Mouse (Mus musculus): Measurements from ENCODE around the gene Bspry. TPM values are rescaled to one million over a fixed set of nuclear protein-coding genes. Genes with fewer than 3 reads are reported as not detected.

Bspry gene
- 1.1 TPM for polyA plus RNA-seq (2012; fragmentation: generic; extraction: Trizol)

DNA sequence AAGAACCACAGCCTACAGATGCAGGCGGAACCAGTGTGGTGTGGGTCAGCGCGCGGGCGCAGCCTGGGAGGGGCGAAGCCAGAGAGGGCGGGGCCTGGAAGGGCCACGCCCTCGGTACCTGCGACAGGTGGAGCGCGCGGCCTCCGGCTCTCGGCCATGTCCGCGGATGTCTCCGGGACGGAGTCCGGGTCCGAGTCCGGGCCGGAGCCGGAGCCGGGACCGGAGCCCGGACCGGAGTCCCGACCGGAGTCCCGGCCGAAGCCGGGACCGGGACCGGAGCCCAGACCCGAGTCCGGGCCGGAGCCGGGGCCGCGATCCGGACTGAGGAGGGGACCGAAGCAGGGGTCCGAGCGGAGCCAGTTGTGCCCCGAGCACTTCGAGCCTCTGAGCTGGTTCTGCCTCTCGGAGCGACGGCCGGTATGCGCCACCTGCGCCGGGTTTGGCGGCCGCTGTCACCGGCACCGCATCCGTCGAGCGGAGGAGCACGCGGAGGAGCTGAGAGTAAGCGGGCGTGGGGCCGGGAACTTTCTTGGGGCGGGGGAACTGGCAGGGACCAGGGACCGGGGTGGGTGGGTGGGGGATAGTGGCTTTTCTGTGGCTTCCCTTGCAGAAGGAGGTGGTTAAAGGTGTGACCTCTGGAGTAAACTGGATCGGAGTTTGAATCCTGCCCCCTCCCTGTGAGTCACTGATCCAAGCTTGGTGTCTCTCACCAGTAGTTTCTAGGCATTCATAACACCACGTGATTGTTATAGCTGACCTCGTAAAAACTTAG lies at the start of gene Bspry:
Gene Bspry, plus strand, starts transcription at position 117 of the 772 bp plus-strand sequence.
- Histone ChIP-seq H3K79me2 (ENCODE audit: control insufficient read depth, insufficient read depth) (no peaks in the 10 kb centered on the region), H3K27me3 (ENCODE audit: control insufficient read depth, insufficient read depth, insufficient read length) (no peaks in the 10 kb centered on the region), H3K4me3 (no peak within 1 kb of the TSS), H3ac (ENCODE audit: control insufficient read depth, insufficient read length) (no peak within 1 kb of the TSS), H3K4me2 (ENCODE audit: low read depth) (no peak within 1 kb of the TSS), H3K36me3 (ENCODE audit: control insufficient read depth, insufficient read depth) (no peaks in the 10 kb centered on the region)
- TF ChIP-seq MYOD1 (IDR thresholded peaks at IDR 0.05; ENCODE audit: control insufficient read depth in 1 of 3, insufficient read length in 2 of 3, low read depth in 2 of 3) = no peak
- TF ChIP-seq POLR2AphosphoS2 (IDR thresholded peaks at IDR 0.05; ENCODE audit: insufficient read length, low read depth) = no peak
- no peak for TF ChIP-seq SRF (IDR thresholded peaks at IDR 0.05; ENCODE audit: control insufficient read depth, insufficient read length, low read depth)
- TF ChIP-seq REST (IDR thresholded peaks at IDR 0.05; ENCODE audit: insufficient read depth, insufficient read length) = no peak
- no peak for TF ChIP-seq USF1 (IDR thresholded peaks at IDR 0.05; ENCODE audit: low read depth)
- TF ChIP-seq CEBPB (IDR thresholded peaks at IDR 0.05; ENCODE audit: insufficient read depth, poor library complexity, severe bottlenecking) = no peak
- no peak for TF ChIP-seq POLR2A (IDR thresholded peaks at IDR 0.05; ENCODE audit: insufficient read length, low read depth)
- TF ChIP-seq TCF3 (IDR thresholded peaks at IDR 0.05; ENCODE audit: insufficient read length, low read depth) = no peak
- TF ChIP-seq E2F4 (IDR thresholded peaks at IDR 0.05; ENCODE audit: insufficient read depth) = no peak
- TF ChIP-seq MAX (IDR thresholded peaks at IDR 0.05; ENCODE audit: low read depth) = no peak
- no peak for TF ChIP-seq TCF12 (IDR thresholded peaks at IDR 0.05; ENCODE audit: insufficient read depth, poor library complexity, severe bottlenecking)
- no peak for TF ChIP-seq MYOG (IDR thresholded peaks at IDR 0.05; ENCODE audit: control insufficient read depth in 1 of 3, insufficient read depth in 1 of 3, insufficient read length in 2 of 3, low read depth in 2 of 3)

DNA sequence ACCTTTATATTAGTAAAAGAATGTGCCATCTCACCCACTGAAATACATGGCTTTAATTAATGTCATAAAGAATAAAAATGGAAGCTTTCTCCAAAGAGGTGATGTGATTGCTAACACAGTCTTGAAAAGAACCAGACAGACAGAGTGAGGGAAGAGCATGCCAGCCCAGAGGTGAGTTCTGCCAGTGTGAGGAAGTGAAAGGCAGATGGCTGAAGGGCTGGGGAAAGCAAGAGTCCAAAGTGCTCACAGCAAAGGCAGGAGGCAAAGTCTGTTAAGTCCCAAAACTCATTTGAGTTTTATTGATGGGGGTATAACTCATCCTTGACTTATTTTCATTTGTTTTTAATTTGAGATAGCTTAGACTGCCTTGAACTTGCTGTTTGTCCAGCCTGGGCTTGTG lies 49.2 kb upstream of the Bspry start:
- H3K36me3 ChIP-seq (ENCODE audit: control insufficient read depth, insufficient read depth) = no peaks in the 10 kb centered on the region
- no peak overlapping the region for H3ac ChIP-seq (ENCODE audit: control insufficient read depth, insufficient read length)
- H3K4me3 ChIP-seq = no peak overlapping the region
- H3K27me3 ChIP-seq (ENCODE audit: control insufficient read depth, insufficient read depth, insufficient read length) = no peaks in the 10 kb centered on the region
- TF ChIP-seq E2F4 (IDR thresholded peaks at IDR 0.05; ENCODE audit: insufficient read depth) = no peak
- TF ChIP-seq MYOD1 (IDR thresholded peaks at IDR 0.05; ENCODE audit: control insufficient read depth in 1 of 3, insufficient read length in 2 of 3, low read depth in 2 of 3) = no peak
- no peaks in the 10 kb centered on the region for H3K79me2 ChIP-seq (ENCODE audit: control insufficient read depth, insufficient read depth)
- no peak overlapping the region for H3K4me2 ChIP-seq (ENCODE audit: low read depth)

DNA sequence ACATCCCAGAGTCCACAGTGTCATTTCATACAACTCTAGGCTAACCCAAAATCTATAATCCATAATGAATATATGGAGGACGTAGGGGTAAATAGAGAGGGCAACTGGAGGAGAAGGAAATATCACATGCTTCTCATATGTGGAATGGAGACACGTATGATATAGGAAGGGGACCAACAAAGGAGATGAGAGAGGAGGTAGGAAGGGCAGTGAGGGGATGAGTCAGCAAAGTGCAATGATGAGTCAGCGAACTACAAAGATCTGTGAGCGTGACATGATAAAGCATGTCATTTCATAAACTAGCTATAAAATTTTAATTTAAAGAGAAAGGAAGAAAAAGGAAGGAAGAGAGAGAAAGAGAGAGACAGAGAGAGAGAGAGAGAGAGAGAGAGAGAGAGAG lies 48.3 kb upstream of the Bspry start:
- H3K36me3 ChIP-seq (ENCODE audit: control insufficient read depth, insufficient read depth) = no peaks in the 10 kb centered on the region
- H3K4me3 ChIP-seq = no peak overlapping the region
- no peak overlapping the region for H3K4me2 ChIP-seq (ENCODE audit: low read depth)
- no peak for TF ChIP-seq USF1 (IDR thresholded peaks at IDR 0.05; ENCODE audit: low read depth)
- H3K27me3 ChIP-seq (ENCODE audit: control insufficient read depth, insufficient read depth, insufficient read length) = no peaks in the 10 kb centered on the region
- no peaks in the 10 kb centered on the region for H3K79me2 ChIP-seq (ENCODE audit: control insufficient read depth, insufficient read depth)
- H3ac ChIP-seq (ENCODE audit: control insufficient read depth, insufficient read length) = no peak overlapping the region

DNA sequence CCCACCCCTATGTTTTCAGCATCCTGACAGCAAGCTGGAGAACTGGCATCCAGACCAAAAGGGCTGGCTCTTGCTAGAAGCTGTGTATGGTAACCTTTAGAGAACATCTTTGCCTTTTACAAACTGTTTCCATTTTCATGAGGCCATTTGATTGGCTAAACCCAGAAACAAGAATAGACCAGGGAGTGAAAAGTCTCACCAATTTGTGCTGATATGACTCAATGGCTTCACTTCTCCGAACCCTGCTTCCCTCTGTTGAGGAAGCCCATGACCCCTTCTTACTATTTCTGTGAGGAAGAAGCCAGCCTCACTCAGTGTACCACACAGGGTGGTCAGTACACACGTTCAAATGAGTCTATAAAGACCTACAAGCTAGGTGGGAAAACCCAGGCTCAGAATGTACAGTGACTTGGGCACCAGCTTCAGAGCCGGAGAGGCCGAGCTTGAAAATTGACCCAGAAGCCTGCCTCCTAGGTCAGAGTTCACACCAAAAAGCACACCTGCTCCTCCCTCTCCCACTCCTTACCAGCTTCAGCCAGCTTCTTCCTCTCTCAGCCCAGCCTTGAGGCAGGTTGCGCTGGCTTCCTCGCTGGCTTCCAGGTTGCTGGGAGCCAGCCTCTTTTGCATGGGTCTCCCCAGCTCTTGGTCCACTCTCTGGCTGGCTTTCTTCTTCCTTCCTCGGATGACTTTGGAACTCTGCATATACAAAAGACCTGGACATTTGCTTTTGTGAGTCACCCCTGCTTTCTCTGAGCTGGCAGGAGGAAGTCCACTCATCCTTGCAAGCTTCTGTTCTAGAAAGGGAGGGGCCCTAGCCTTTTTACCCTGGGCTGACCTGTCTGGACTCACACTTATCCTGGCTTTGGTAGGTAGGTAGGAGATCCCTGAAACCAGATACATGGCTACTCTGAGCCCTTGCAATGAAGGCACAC lies 45.6 kb upstream of the Bspry start:
- Histone ChIP-seq H3K79me2 (ENCODE audit: control insufficient read depth, insufficient read depth) (no peaks in the 10 kb centered on the region), H3ac (ENCODE audit: control insufficient read depth, insufficient read length) (no peak overlapping the region), H3K27me3 (ENCODE audit: control insufficient read depth, insufficient read depth, insufficient read length) (no peaks in the 10 kb centered on the region), H3K36me3 (ENCODE audit: control insufficient read depth, insufficient read depth) (no peaks in the 10 kb centered on the region), H3K4me2 (ENCODE audit: low read depth) (no peak overlapping the region), H3K4me3 (no peak overlapping the region)
- TF ChIP-seq MYOG (IDR thresholded peaks at IDR 0.05; ENCODE audit: control insufficient read depth in 1 of 3, insufficient read depth in 1 of 3, insufficient read length in 2 of 3, low read depth in 2 of 3) = no peak
- no peak for TF ChIP-seq USF1 (IDR thresholded peaks at IDR 0.05; ENCODE audit: low read depth)
- TF ChIP-seq POLR2AphosphoS2 (IDR thresholded peaks at IDR 0.05; ENCODE audit: insufficient read length, low read depth) = no peak
- no peak for TF ChIP-seq MYOD1 (IDR thresholded peaks at IDR 0.05; ENCODE audit: control insufficient read depth in 1 of 3, insufficient read length in 2 of 3, low read depth in 2 of 3)
- TF ChIP-seq MAX (IDR thresholded peaks at IDR 0.05; ENCODE audit: low read depth) = no peak
- TF ChIP-seq TCF3 (IDR thresholded peaks at IDR 0.05; ENCODE audit: insufficient read length, low read depth) = no peak
- TF ChIP-seq POLR2A (IDR thresholded peaks at IDR 0.05; ENCODE audit: insufficient read length, low read depth) = no peak
- TF ChIP-seq TCF12 (IDR thresholded peaks at IDR 0.05; ENCODE audit: insufficient read depth, poor library complexity, severe bottlenecking) = no peak
- no peak for TF ChIP-seq CEBPB (IDR thresholded peaks at IDR 0.05; ENCODE audit: insufficient read depth, poor library complexity, severe bottlenecking)
- no peak for TF ChIP-seq E2F4 (IDR thresholded peaks at IDR 0.05; ENCODE audit: insufficient read depth)
- TF ChIP-seq SRF (IDR thresholded peaks at IDR 0.05; ENCODE audit: control insufficient read depth, insufficient read length, low read depth) = no peak
- TF ChIP-seq REST (IDR thresholded peaks at IDR 0.05; ENCODE audit: insufficient read depth, insufficient read length) = no peak

DNA sequence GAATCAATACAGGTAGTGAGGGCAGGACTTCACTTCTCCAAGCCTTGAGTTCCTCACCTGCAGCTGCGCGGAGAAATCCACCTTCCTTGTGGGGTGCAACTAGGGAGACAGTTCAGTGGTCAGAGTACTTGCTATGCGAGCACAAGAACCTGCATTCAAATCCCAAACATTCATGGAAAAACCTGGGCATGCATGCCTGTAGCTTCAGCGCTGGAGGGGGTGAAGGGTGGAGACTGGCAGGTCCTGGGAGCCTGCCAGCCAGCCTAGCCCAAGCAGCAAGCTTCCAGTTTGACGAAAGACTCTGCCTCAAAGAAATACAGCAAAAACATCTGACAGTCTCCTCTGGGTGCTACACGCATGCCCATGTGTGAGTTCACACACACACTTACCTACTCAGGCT lies 44.8 kb upstream of the Bspry start, which contains the start of gene Rnf183:
Gene Rnf183, minus strand, starts transcription at position 172 of the 400 bp plus-strand sequence.
- H3K27me3 ChIP-seq (ENCODE audit: control insufficient read depth, insufficient read depth, insufficient read length) = no peaks in the 10 kb centered on the region
- no peaks in the 10 kb centered on the region for H3K79me2 ChIP-seq (ENCODE audit: control insufficient read depth, insufficient read depth)
- H3K36me3 ChIP-seq (ENCODE audit: control insufficient read depth, insufficient read depth) = no peaks in the 10 kb centered on the region
- no peak for TF ChIP-seq CEBPB (IDR thresholded peaks at IDR 0.05; ENCODE audit: insufficient read depth, poor library complexity, severe bottlenecking)
- TF ChIP-seq TCF12 (IDR thresholded peaks at IDR 0.05; ENCODE audit: insufficient read depth, poor library complexity, severe bottlenecking) = no peak
- no peak for TF ChIP-seq POLR2AphosphoS2 (IDR thresholded peaks at IDR 0.05; ENCODE audit: insufficient read length, low read depth)
- no peak for TF ChIP-seq REST (IDR thresholded peaks at IDR 0.05; ENCODE audit: insufficient read depth, insufficient read length)
- no peak for TF ChIP-seq TCF3 (IDR thresholded peaks at IDR 0.05; ENCODE audit: insufficient read length, low read depth)
- no peak within 1 kb of the TSS for H3K4me2 ChIP-seq (ENCODE audit: low read depth)
- no peak within 1 kb of the TSS for H3K4me3 ChIP-seq
- H3ac ChIP-seq (ENCODE audit: control insufficient read depth, insufficient read length) = no peak within 1 kb of the TSS

All from myocyte (in vitro differentiated cells).